Mouse (Mus musculus): ENCODE measurements around the gene Nup98. TPM values are rescaled to one million over a fixed set of nuclear protein-coding genes. Genes with fewer than 3 reads are reported as not detected.
A peak's percentile ranks its signal among the peaks of the same experiment; 100 is the strongest.

Gene Nup98
- polyA plus RNA-seq (2016; fragmentation: Nextera tagmentation; extraction: Ambion mirVana) = 43.3 and 45.8 TPM in 2 replicates

GRCm38 (mm10) chr7:102209756-102210721 is at the start of gene Nup98, which contains the start of gene Pgap2:
TSS of gene Nup98 (minus strand) at chr7:102210176.
TSS of gene Pgap2 (plus strand) at chr7:102210208.
- WGBS = under 1% methylated on average over 83 of the region's 87 CpGs
- peak within 1 kb of the TSS; percentile 85 for H3K4me3 ChIP-seq
- H3K4me2 ChIP-seq (replicated peaks) = peak within 1 kb of the TSS; percentile 84
- peaks cover 12% of the 10 kb centered on the region for H3K4me1 ChIP-seq
- H3K27ac ChIP-seq (replicated peaks) = peak within 1 kb of the TSS; percentile 92
- peak; percentile 99 for ATAC-seq (ENCODE audit: low FRiP score, low read depth)
- no peaks in the 10 kb centered on the region for H3K36me3 ChIP-seq
- H3K27me3 ChIP-seq = no peaks in the 10 kb centered on the region
- no peaks in the 10 kb centered on the region for H3K9me3 ChIP-seq
- H3K9ac ChIP-seq (replicated peaks) = peak within 1 kb of the TSS; percentile 87

GRCm38 (mm10) chr7:102258753-102259152 is 48.8 kb upstream of the Nup98 start:
- no peaks in the 10 kb centered on the region for H3K4me1 ChIP-seq
- H3K4me3 ChIP-seq = no peak overlapping the region
- 76% methylated on average over 3 of the region's 3 CpGs for WGBS
- no peak overlapping the region for H3K27ac ChIP-seq (replicated peaks)
- no peak for ATAC-seq (ENCODE audit: low FRiP score, low read depth)
- H3K27me3 ChIP-seq = no peaks in the 10 kb centered on the region
- H3K9me3 ChIP-seq = no peaks in the 10 kb centered on the region
- H3K36me3 ChIP-seq = no peaks in the 10 kb centered on the region
- H3K9ac ChIP-seq (replicated peaks) = no peak overlapping the region
- no peak overlapping the region for H3K4me2 ChIP-seq (replicated peaks)

- no peaks in the 10 kb centered on the region for H3K27me3 ChIP-seq
- H3K9ac ChIP-seq (replicated peaks) = no peak overlapping the region
- WGBS = 21% methylated on average over 4 of the region's 4 CpGs
- no peaks in the 10 kb centered on the region for H3K9me3 ChIP-seq
- H3K4me1 ChIP-seq = no peaks in the 10 kb centered on the region
- H3K4me3 ChIP-seq = no peak overlapping the region
- no peaks in the 10 kb centered on the region for H3K36me3 ChIP-seq
- no peak overlapping the region for H3K27ac ChIP-seq (replicated peaks)
- H3K4me2 ChIP-seq (replicated peaks) = no peak overlapping the region
- ATAC-seq (ENCODE audit: low FRiP score, low read depth) = peak; percentile 81
Observed at GRCm38 (mm10) chr7:102258189-102258588, 48.2 kb upstream of the Nup98 start.

- WGBS = 84% methylated on average over 3 of the region's 3 CpGs
Observed at GRCm38 (mm10) chr7:102256636-102257035, 46.7 kb upstream of the Nup98 start.

GRCm38 (mm10) chr7:102255954-102256353 is 46.0 kb upstream of the Nup98 start, which contains the start of gene Rhog:
TSS of gene Rhog (minus strand) at chr7:102256054.
- WGBS = 84% methylated on average over 3 of the region's 3 CpGs
- Histone ChIP-seq H3K4me1 (peaks cover 2% of the 10 kb centered on the region; the same call in 1 of the 2 replicates), H3K9me3 (no peaks in the 10 kb centered on the region), H3K9ac (replicated peaks) (no peak within 1 kb of the TSS), H3K27ac (replicated peaks) (no peak within 1 kb of the TSS), H3K4me2 (replicated peaks) (no peak within 1 kb of the TSS), H3K27me3 (no peaks in the 10 kb centered on the region), H3K4me3 (no peak within 1 kb of the TSS), H3K36me3 (no peaks in the 10 kb centered on the region)
- no peak for ATAC-seq (ENCODE audit: low FRiP score, low read depth)

More at GRCm38 (mm10) chr7:102256636-102257035, 46.7 kb upstream of the Nup98 start:
- H3K9me3 ChIP-seq = no peaks in the 10 kb centered on the region
- no peak overlapping the region for H3K27ac ChIP-seq (replicated peaks)
- H3K4me1 ChIP-seq = no peaks in the 10 kb centered on the region
- H3K9ac ChIP-seq (replicated peaks) = no peak overlapping the region
- H3K27me3 ChIP-seq = no peaks in the 10 kb centered on the region
- no peak overlapping the region for H3K4me3 ChIP-seq
- H3K36me3 ChIP-seq = no peaks in the 10 kb centered on the region
- no peak for ATAC-seq (ENCODE audit: low FRiP score, low read depth)
- H3K4me2 ChIP-seq (replicated peaks) = no peak overlapping the region

GRCm38 (mm10) chr7:102253631-102254030 is 43.7 kb upstream of the Nup98 start:
- Histone ChIP-seq H3K36me3 (no peaks in the 10 kb centered on the region), H3K27me3 (no peaks in the 10 kb centered on the region), H3K9ac (replicated peaks) (no peak overlapping the region), H3K4me1 (peaks cover 13% of the 10 kb centered on the region), H3K4me2 (replicated peaks) (no peak overlapping the region), H3K9me3 (no peaks in the 10 kb centered on the region), H3K27ac (replicated peaks) (no peak overlapping the region), H3K4me3 (no peak overlapping the region)
- ATAC-seq (ENCODE audit: low FRiP score, low read depth) = no peak
- WGBS = 88% methylated on average over 1 of the region's 1 CpGs

GRCm38 (mm10) chr7:102250631-102251214 is 40.7 kb upstream of the Nup98 start:
- H3K27me3 ChIP-seq = no peaks in the 10 kb centered on the region
- peaks cover 40% of the 10 kb centered on the region for H3K4me1 ChIP-seq
- 0% methylated on average over 33 of the region's 33 CpGs for WGBS
- H3K36me3 ChIP-seq = no peaks in the 10 kb centered on the region
- peak overlapping the region; percentile 81 for H3K4me3 ChIP-seq
- H3K9me3 ChIP-seq = no peaks in the 10 kb centered on the region
- H3K27ac ChIP-seq (replicated peaks) = peak overlapping the region; percentile 84
- peak overlapping the region; percentile 81 for H3K4me2 ChIP-seq (replicated peaks)
- peak overlapping the region; percentile 81 for H3K9ac ChIP-seq (replicated peaks)
- ATAC-seq (ENCODE audit: low FRiP score, low read depth) = peak; percentile 79

GRCm38 (mm10) chr7:102249896-102250630 is 40.1 kb upstream of the Nup98 start:
- WGBS = 1% methylated on average over 39 of the region's 49 CpGs
- ATAC-seq (ENCODE audit: low FRiP score, low read depth) = peak; percentile 79
- Histone ChIP-seq H3K36me3 (no peaks in the 10 kb centered on the region), H3K4me1 (peaks cover 43% of the 10 kb centered on the region), H3K9ac (replicated peaks) (peak overlapping the region; percentile 81), H3K4me2 (replicated peaks) (peak overlapping the region; percentile 81), H3K27me3 (no peaks in the 10 kb centered on the region), H3K27ac (replicated peaks) (peak overlapping the region; percentile 84), H3K4me3 (peak overlapping the region; percentile 81), H3K9me3 (no peaks in the 10 kb centered on the region)

GRCm38 (mm10) chr7:102249531-102249895 is 39.5 kb upstream of the Nup98 start:
- ATAC-seq (ENCODE audit: low FRiP score, low read depth) = peak; percentile 55
- H3K4me3 ChIP-seq = peak overlapping the region; percentile 81
- H3K4me1 ChIP-seq = peaks cover 43% of the 10 kb centered on the region
- H3K4me2 ChIP-seq (replicated peaks) = peak overlapping the region; percentile 81
- H3K27me3 ChIP-seq = no peaks in the 10 kb centered on the region
- H3K9ac ChIP-seq (replicated peaks) = peak overlapping the region; percentile 81
- peak overlapping the region; percentile 84 for H3K27ac ChIP-seq (replicated peaks)
- WGBS = under 1% methylated on average over 23 of the region's 23 CpGs
- no peaks in the 10 kb centered on the region for H3K36me3 ChIP-seq
- no peaks in the 10 kb centered on the region for H3K9me3 ChIP-seq

- H3K36me3 ChIP-seq = no peaks in the 10 kb centered on the region
- H3K4me2 ChIP-seq (replicated peaks) = peak overlapping the region; percentile 81
- H3K4me1 ChIP-seq = peaks cover 43% of the 10 kb centered on the region
- H3K9ac ChIP-seq (replicated peaks) = peak overlapping the region; percentile 81
- no peaks in the 10 kb centered on the region for H3K27me3 ChIP-seq
- 32% methylated on average over 16 of the region's 16 CpGs for WGBS
- peak overlapping the region; percentile 81 for H3K4me3 ChIP-seq
- no peaks in the 10 kb centered on the region for H3K9me3 ChIP-seq
- H3K27ac ChIP-seq (replicated peaks) = no peak overlapping the region; the same call in 1 of the 2 replicates
- ATAC-seq (ENCODE audit: low FRiP score, low read depth) = no peak
Observed at GRCm38 (mm10) chr7:102248691-102249404, 38.9 kb upstream of the Nup98 start.

Data from midbrain, embryonic 12.5 days (tissue).